Mouse (Mus musculus) layer of hippocampus, adult 8-10 months (tissue): ENCODE measurements around the gene Ncoa6. TPM values are rescaled to one million over a fixed set of nuclear protein-coding genes. Genes with fewer than 3 reads are reported as not detected.
"Not testable (repeated sequence)": the region's sequence is repeated elsewhere in the genome, so short reads cannot be mapped to it uniquely, and the experiment has no call there.

ENCODE experiments used
- DNase-seq, 2 experiments: peaks; one replicate each; pipeline ENCODE4 v3.0.0; 2022; ENCODE audit warnings: low spot score in 2 of 2
- total RNA-seq, 4 experiments: library from RNA; stranded (reverse); gene quantifications; 2 replicates each; pipeline ENCODE4 v1.2.4; 2022

Ncoa6 gene
- 10 to 100 TPM; 58.1 to 63.8 (median 62.3) TPM for total RNA-seq

DNA sequence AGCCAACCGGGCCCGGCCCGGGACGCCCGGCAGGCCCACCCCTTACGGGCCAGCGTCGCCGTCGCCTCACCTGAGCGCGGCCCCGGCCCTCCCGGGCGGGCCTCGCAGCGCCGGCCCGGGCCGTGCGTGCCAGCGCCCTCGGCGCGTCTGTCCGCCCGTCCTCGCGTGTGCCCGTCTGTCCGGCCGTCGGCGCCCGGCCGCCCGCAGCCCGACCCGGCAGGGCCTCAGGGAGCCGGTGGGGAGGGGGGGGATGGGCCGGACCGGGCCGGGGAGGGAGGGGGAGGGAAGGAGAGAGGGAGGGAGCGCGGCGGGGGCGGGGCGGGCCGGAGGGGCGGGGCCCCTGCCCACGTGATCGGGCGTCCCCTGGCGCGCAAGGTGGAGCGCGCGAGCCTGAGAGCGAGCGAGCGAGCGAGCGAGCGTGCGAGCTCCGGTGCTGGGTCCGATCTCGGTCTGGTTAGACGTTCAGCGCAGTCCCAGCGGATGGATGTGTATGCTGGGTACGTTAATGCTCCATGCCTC, at the start of gene Ncoa6:
Gene Ncoa6 (minus strand): TSS at position 325 of the 519 bp plus-strand sequence.
- peak in 1 of 2 experiments; percentile 42 for DNase-seq

DNA sequence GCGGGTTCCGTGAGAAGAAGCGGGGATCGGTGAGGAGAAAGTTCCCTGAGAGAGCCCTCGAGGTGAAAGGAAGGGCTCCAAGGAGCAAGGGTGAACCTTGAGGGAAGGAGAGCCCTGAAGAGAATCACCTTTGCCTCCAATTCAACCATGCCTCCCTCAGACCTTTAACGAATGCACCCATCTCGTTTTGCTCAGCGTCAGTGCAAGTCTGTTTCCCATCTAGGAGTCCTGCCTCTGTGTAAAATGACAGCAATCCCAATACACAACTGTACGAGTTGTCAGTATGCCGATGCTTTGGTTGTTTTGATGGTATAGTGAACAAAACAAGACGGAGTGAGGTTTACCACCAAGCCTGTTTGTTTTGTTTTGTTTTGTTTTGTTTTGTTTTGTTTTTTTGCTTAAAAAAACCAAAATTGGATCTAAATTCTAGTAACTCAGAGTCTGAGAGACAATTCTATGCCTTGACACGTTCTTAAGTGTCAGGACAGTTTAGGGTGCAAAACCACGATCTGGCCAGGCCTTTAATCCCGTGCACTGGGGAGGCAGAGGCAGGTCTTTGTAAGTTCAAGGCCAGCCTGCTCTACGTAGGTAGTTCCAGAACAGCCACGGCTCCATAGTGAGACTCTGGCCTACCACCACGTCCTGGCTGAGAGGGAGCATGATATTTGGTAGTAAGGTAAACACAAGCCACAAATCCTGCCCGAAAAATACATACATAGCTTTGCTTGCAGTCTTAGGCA, 45.0 kb upstream of the Ncoa6 start:
- no peak for DNase-seq

DNA sequence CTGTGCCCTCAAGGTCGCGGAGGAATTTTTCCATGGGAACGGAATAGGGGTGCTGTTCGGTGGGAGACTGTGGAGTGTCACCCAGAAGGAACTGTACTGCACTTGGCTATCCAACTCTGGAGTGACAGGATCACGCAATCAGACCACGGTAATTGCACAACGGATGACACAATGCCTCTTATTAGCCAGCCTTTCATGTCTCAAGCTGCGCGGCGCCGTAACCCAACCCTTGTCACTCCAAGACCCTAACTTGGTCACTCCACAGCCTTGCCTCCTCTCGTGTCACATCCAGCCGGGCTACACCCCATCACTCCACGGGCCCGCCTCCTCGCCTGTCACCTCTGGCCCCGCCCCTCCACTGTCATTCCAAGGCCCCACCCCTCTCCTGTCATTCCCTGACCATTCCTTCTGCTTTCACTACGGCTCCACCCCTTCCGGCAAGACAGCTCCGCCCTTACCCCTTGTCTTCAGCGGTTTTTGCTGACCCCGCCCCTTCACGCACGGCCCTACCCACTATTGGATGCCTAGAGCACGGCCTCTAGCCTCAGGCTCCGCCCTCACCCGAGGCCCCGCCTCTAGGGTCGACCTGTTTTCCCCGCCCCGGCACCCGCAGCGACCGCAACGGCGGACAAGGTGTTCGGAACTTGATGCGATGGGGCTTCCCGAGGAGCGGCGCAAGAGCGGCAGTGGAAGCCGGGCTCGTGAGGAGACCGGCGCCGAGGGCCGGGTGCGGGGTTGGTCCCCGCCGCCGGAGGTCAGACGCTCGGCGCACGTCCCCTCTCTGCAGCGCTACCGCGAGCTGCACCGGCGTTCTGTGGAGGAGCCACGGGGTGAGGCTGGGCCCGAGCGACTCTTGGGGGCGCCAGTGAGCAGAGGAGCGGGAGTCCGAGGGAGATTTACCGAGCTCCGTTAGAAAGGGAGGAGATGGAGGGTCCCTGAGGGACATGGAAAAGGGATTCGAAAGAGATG, 44.0 kb upstream of the Ncoa6 start, which contains the start of the genes Acss2 and Ggt7:
Gene Acss2 (plus strand): TSS at position 494 of the 969 bp plus-strand sequence.
Gene Ggt7 (minus strand): TSS at position 783 of the 969 bp plus-strand sequence.
- peak; percentile 98 to 99 for DNase-seq

DNA sequence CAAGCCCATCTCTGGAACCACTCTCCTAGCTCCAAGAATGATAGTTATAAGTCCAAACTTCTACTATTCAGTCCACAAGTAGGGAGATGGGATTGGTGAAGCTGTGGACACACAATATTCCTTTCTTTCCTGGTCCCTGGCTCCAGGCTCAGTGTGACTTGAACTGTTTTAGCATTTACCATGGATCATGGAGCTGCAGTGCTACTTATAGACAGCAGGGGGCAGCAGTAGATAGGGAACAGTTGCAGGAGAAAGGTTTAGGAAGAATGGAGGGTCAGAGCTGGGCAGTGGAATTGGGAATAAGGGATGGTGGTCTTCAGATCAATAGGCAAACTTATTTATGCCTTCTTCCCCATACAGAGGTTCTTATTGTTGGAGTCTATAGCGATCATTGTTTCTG, 42.2 kb upstream of the Ncoa6 start:
- DNase-seq, result peak; percentile 71 to 74

DNA sequence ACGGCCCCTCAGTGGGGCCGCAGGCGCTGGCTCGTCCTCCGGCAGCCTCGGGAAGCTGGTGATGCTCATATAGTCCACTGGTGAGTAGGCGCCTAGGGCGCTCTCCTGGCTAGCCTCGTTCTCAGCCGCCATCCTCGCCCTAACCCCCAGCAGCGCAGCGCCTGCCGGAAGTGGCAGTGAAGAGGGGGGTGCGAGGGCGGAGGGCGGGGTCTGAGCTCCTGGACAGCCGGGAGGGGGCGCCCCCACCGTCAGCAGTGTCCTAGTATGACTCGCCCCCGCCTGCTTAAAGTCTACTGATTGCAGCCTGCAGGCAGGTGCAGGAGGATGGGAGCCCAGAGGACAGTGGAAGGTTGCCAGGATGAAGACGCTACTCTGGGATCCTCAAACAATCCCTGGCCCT, 41.0 kb upstream of the Ncoa6 start:
- DNase-seq, result peak; percentile 83 to 87

DNA sequence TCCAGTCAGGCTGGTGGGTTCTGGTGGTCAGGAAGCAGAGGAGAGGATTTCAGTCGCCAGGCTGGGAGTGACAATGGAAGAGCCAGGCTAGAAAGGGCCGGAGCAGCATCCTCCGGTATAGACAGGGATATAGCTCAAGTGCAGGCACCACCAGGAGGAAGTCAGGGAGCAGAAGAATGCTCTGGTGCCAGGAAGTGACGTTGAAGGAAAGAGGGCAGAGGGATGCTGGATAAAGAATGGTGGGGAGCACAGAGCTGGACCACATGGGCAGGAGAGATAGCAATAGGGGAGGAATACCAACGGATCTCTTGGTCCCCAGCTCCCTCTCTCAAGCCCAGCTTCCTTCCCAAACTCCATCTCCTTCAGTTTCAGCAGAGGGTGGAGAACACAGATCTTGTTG, 39.8 kb upstream of the Ncoa6 start:
- DNase-seq, result no peak

DNA sequence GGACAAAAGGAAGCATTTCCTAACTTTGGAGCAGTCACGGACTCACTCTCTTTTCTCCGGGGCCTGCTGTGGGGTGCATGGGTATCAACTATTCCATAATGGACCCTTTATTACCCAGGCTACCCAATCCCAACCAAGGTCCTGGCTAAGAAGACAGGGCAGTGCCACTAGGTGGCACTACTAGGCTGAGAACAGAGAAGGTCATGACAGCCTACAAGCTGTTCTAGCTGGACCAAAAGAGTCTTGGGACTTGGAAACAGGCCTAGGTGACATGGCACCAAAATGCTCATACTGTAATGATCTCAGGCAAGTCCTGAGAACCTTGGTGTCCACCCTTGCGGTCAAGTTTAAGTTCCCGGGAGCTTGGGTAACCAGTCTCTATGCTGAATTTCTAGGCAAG, 38.8 kb upstream of the Ncoa6 start:
- DNase-seq, result no peak

DNA sequence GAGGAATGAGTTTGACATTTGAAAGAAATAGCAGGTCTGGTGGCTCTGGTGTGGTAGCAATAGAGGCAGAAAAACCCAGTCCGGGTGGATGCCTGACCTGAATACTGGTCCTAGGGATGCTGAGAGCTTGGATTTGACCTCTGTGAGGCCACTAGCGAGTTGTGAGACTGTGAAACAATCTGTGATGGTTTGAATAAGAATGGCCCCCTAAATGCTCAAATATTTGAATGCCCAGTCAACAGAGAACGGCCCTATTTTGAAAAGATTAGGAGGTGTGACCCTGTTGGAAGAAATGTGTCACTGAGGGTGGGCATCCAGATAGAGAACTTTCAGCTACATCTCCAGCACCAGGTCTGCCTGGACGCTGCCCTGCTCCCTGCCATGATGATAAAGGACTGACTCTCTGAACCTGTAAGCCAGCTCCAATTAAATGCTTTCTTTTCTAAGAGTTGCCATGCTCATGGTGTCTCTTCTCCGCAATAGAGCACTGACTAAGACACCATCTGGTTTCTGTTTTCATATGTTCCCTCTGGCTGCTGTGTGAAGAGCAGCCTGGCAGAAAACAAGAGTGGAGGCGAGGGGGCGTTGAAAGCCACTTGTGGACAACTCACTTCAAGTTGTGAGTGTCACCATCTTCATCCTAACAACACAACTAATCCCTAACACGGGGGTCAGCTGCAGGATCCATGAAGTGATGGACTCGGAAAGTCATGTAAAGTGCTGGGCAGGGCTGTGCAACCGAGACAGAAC, 34.2 kb upstream of the Ncoa6 start:
- peak; percentile 51 to 52 for DNase-seq

DNA sequence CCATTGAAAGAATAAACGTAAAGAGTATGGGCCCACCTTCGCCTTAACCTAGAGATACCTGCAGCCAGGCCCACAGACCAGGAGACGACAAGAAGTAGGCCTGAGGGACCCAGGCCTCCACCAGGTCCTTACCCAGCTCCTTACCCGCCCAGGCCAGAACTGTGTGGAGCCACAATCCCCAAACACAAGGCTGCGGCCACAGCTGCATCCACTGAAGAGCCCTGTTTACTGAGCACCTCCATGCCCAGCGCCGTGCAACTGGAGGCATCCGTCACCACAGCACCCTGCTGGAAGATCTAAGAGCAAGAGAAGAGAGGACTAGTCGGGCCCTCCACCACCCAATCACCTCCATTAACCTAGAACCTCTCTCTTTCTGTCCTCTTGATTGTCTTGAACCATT, 32.1 kb upstream of the Ncoa6 start:
- no peak for DNase-seq

DNA sequence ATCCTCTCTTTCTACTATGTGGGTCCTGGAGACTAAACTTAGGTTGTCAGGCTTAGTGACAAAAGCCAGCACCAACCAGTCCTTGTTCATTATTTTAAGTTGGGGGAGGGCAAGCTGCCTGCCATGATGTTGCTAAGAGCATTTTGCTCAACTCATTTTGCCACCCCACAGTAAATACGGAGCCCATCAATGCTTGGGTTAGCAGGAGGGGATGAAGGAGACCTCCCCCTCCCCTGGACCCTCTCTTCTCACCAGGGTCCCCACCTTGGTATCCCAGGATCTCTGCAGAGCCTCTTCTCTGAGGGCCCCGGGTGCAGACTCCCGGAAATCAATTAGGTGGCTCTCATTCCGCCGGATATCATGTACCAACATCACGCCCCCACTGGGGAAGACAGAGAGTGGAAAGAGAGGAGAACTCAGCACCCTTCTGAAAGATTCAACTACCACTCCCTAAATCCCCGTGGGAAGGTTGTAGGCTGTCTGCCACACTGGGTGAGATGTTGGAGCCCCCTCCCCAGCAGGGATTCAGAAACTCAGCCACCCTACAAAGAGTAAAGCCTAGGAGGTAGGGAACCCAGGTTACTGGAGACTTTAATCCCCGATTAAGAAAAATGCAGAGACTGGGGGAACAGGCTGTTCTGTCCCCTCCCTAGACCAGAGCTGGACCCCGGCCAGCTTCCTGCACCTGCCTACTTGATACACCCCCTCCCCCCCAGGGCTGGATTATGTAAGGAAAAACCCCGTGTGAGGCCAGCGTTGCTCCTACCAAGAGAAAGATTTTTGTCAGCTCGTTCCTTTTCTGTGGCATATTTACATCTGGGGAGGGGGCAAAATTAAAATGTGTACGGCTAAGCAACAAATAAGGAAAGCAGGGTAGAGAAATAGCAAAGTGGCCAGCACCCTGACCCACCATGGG, 31.0 kb upstream of the Ncoa6 start:
- no peak for DNase-seq

DNA sequence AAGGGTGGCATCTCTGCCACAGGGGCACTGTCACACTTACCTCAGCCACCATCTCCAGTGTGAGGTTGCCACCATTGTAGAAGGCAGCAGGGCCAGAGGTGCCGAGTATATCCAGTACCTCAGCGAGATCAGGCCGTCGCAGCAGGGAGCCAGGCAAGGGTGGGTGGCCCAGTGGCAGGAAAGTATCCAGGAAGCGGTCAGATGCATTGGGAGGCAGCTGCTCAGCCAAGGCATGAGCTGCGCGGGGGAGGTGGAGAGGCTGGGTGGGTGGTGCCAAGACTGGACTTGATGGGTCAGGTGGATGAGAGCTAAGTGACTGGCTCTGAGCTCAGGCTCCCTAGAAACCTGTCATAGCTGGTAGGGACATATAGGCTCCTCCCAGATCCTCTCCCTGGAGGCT, 28.9 kb upstream of the Ncoa6 start:
- DNase-seq, result no peak

DNA sequence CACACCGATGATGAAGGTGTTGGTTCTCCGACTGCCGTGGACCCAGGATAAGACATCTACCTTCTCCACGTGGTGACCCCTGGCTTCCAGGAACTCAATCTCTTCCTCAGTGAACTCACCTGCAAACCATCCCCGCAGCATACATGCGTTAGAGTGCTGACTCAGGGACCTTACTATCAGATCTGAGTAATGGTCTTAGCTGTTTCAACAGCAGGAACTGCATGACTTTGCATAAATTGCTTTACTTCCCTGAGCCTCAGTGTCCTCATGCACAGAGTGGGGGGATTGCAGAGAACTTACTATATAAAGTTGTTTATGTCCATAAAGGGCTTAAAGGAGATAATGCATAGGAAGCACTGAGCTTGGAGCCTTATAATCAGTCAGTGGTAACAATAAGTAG, 17.3 kb upstream of the Ncoa6 start:
- no peak for DNase-seq

DNA sequence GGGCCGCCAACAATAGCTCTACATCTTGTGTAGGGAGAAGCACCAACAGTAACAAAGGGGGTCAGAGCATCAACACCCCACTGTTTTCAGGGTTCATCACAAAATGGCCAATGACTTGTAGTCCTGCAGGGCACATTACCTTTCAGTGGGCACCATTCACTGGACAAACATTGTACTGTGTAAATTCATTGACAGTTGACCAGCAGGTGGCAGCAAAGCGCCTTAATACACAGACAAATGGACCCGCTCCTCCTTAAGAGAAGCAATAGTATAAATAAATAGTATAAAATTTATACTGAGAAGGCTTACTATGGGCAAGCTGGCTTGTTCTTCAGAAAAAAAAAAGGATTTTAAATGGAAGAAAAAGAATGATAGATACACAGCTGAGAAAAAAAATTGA, 8.3 kb upstream of the Ncoa6 start:
- DNase-seq, result peak in 1 of 2 experiments; percentile 61

DNA sequence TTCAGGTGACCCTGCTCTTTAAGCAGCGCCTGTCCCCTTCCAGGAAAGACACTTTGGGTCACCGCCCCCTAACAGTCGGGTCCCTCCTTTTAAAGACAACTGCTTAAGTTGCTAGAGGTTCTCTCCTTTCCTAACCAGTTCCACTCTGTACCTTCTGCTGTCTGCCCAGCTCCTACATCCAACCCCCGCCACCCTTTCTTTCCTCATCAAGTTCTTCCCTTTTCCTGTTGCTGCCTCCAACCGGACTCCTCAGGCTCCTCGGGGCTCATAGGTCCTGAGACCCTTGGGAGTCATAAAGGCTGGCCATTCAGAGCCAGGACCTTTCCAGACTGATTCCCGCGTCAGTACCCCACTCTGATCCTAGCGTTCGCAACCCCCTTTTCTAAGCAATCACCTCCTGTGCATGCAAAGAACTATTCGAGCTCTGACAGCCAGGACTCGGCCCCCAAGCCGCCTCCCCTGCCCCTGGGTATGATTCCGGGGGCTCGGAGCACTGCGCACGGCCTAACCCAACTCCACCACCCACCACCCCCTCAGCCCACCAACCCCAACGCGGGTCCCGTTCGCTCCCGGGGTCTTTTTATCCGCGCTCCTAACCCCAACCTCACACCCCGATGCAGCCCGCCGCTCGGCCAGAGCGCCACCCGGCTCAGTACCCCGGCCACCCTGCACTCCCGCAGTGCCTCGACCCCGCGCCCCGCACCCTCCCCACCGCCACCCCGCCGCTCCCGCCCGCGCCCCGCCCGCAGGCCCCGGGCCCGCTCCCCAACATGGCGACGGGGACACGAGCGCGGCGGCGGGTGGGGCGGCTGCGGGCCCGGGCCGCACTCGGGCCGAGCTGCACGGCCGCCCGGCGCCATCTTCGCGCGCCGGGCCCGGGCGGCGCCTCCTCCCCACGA, 774 bp downstream of the Ncoa6 start:
- DNase-seq, result no peak

DNA sequence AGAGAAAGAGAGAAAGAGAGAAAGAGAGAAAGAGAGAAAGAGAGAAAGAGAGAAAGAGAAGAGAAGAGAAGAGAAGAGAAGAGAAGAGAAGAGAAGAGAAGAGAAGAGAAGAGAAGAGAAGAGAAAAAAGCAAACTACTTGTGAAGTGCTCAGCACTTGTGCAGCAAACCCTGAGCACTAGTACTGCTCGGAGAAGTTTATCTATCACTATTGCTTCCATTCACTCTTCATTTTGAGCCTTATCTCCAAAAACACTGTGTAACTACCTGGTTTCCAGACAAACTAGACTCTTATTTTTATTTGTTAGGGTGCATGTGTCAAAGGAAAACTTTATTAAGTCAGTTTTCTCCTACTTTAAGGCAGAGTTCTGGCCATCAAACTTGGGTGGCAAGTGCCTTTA, 6.8 kb downstream of the Ncoa6 start:
- DNase-seq, result no peak

DNA sequence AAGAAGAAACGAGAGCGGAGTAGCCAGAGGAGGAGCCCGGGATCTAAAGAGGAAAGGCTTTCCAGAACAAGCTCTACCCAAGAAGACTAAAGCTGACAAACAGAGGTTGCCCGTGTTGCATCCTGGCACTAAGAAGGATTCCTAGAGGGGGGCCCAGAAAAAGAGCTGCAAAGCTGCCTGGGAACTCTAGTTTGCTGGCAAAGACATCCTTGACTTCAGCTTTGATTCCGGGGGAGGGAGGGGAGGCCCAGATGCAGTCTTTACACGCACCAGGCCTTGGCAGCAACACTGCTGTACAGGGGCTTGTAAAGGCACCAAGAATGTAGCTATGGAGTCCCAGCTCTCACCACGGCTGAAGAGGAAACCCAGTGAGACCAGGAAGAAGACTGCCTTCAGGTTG, 20.1 kb downstream of the Ncoa6 start:
- no peak for DNase-seq

DNA sequence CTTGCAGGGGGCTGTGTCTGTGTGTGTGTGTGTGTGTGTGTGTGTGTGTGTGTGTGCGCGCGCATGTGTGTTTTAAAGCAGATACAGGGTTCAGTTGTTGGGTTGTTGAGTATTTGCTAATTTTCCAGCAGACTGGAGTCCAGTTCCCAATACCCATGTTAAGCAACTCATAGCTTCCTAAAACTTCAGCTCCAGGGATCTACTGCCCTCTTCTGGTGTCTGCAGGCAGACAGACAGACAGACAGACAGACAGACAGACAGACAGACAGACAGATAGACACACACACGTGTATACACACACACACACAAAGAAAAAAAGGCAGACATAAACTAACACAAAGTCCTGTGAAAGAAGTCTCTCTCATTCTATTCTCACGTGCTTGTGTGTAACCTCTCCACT, 22.4 kb downstream of the Ncoa6 start:
- DNase-seq, result no peak

DNA sequence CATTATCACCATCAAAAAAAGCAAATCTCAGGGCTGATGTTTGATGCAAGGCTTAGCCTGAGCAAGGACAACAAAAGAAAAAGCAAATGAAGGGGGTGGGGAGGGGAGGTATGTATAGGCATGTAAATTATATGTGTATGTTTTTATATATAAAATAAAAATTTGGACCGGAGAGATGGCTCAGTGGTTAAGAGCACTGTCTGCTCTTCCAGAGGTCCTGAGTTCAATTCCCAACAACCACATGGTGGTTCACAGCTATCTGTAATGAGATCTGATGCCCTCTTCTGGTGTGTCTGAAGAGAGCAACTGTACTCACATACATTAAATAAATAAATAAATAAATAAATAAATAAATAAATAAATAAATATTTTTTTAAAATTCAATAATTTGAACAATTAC, 25.8 kb downstream of the Ncoa6 start:
- not testable (repeated sequence) for DNase-seq

DNA sequence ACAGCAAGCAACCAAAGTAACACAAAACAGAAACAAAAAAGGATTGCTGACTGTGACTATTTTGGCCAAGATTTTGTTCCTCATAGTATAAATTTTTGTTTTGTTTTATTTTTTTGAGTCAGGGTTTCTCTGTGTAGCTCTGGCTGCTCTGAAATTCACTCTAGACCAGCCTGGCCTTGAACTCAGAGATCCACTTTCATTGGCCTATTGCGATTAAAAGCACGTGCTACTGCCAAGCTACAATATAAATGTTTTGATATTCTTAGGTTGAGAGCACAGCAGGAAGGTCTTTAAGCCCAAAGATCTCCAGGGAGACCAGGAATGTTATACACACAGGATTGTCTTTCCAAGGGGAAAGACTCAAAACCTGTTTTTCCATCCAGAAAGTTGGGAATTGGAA, 30.2 kb downstream of the Ncoa6 start:
- DNase-seq, result no peak
